Comparison of ENCODE assay signal across 28 mouse cellular contexts in the genomic region with DNA sequence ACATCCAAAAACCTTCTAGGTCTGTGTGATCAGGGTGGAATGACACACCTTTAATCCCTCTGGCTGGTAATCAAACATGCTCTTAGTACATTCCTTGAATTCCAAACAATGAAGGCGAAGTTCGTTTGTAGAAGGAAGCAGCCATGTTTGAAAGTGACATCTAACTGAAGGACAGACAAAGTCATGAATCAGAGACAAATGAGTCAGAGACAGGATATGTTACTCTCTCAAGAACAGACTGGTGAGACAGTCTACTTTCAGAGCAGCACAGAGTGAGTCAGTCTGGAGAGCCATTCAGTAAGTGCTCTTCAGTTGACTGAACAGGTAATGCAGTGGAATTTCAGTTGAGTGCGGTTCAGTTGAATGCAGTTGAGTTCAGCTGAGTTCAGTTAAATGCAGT.
DNase-seq lines count a peak whose midpoint lies in the region; ATAC-seq and TF ChIP-seq lines count a peak whose summit lies in the region.
"Had no signal": no experiment of that assay in that cellular context is flagged by ENCODE, and none has a peak within 500 bp of the region (broad histone marks: within the 10 kb centered on the region; RNA-seq: fewer than 3 reads in every experiment).

No protein-coding gene starts in this region.

- no peaks in the 10 kb centered on the region for H3K4me1 ChIP-seq in lung, postnatal 0 days (ENCODE audit: insufficient read depth, low read depth, low read length)
- H3K4me1 ChIP-seq in lung, adult 2 months (ENCODE audit: control insufficient read depth, insufficient read depth, low read length): no peaks in the 10 kb centered on the region
- no peaks in the 10 kb centered on the region for H3K4me1 ChIP-seq in heart, embryonic 12.5 days (replicated peaks)
- H3K4me1 ChIP-seq: embryonic facial prominence, embryonic 10.5 days; heart, embryonic 13.5 days; hindbrain, embryonic 15.5 days had no signal

- H3K9me3 ChIP-seq in lung, postnatal 0 days (ENCODE audit: low read length): no peaks in the 10 kb centered on the region
- H3K9me3 ChIP-seq in heart, embryonic 12.5 days (replicated peaks): no peaks in the 10 kb centered on the region
- H3K9me3 ChIP-seq: embryonic facial prominence, embryonic 10.5 days; embryonic facial prominence, embryonic 13.5 days; heart, embryonic 13.5 days; hindbrain, embryonic 15.5 days had no signal

- no peak for TF ChIP-seq CTCF in lung, postnatal 0 days (IDR thresholded peaks at IDR 0.05)
- no peak for TF ChIP-seq CTCF in lung, adult 2 months (IDR thresholded peaks at IDR 0.05; ENCODE audit: insufficient read depth, low read length)
- no peak for TF ChIP-seq CTCF in C2C12 (IDR thresholded peaks at IDR 0.05; ENCODE audit: control insufficient read depth, insufficient read depth, insufficient read length)

- peak; percentile 39 for DNase-seq in lung, postnatal 0 days (ENCODE audit: low spot score)
- no peak for DNase-seq in lung, adult 2 months
- DNase-seq in R1 (ENCODE audit: low read depth, low spot score) (peak; percentile 68), MN1 (ENCODE audit: low spot score) (no peak)
- no peak for DNase-seq in layer of hippocampus, postnatal 14 days (ENCODE audit: low spot score in 2 of 2)
- DNase-seq: adrenal gland, adult 8-10 months; adrenal gland, postnatal 25 days; B cell, adult 2 months; cerebellum, adult 11-12 months; cerebellum, adult 8-10 months; cerebellum, postnatal 10 days; cerebellum, postnatal 36 days; embryo, embryonic 11 days; forebrain, postnatal 0 days; gastrocnemius, postnatal 25 days; heart, adult 18-20 months; heart, postnatal 14 days; heart, postnatal 4 days; kidney, adult 2 months had no signal

- no peak overlapping the region for H3K27ac ChIP-seq in lung, postnatal 0 days (ENCODE audit: low read length)
- no peak overlapping the region for H3K27ac ChIP-seq in heart, embryonic 12.5 days (ENCODE audit: poor library complexity, severe bottlenecking)
- H3K27ac ChIP-seq: embryonic facial prominence, embryonic 10.5 days; embryonic facial prominence, embryonic 13.5 days; heart, embryonic 13.5 days; hindbrain, embryonic 15.5 days had no signal

- H3K9ac ChIP-seq in lung, postnatal 0 days (replicated peaks; ENCODE audit: low read depth): no peak overlapping the region
- H3K9ac ChIP-seq in heart, embryonic 12.5 days: no peak overlapping the region
- H3K9ac ChIP-seq: embryonic facial prominence, embryonic 13.5 days; forebrain, postnatal 0 days; heart, embryonic 13.5 days; hindbrain, embryonic 15.5 days had no signal

- no peak overlapping the region for H3K4me3 ChIP-seq in lung, postnatal 0 days (ENCODE audit: low read depth, low read length)
- no peak overlapping the region for H3K4me3 ChIP-seq in lung, adult 2 months (replicated peaks; ENCODE audit: extremely low read depth, low read depth, low read length)
- no peak overlapping the region for H3K4me3 ChIP-seq in C2C12 (ENCODE audit: insufficient read depth, poor library complexity, severe bottlenecking)
- no peak overlapping the region for H3K4me3 ChIP-seq in heart, embryonic 12.5 days
- H3K4me3 ChIP-seq: embryonic facial prominence, embryonic 10.5 days; embryonic facial prominence, embryonic 13.5 days; heart, embryonic 13.5 days; hindbrain, embryonic 15.5 days had no signal

- ATAC-seq in lung, postnatal 0 days: peak; percentile 72
- ATAC-seq in heart, embryonic 12.5 days (ENCODE audit: insufficient number of reproducible peaks, low FRiP score): no peak
- ATAC-seq: CD4-positive, CD25-positive, alpha-beta regulatory T cell, adult 4 months; forebrain, embryonic 14.5 days; forebrain, postnatal 0 days; intestine, postnatal 0 days had no signal

- TF ChIP-seq POLR2A in lung, adult 2 months (IDR thresholded peaks at IDR 0.05; ENCODE audit: borderline replicate concordance, extremely low read depth, low read depth, low read length): no peak

- H3K36me3 ChIP-seq in lung, postnatal 0 days (ENCODE audit: insufficient read depth, low read length): no peaks in the 10 kb centered on the region
- no peaks in the 10 kb centered on the region for H3K36me3 ChIP-seq in C2C12 (ENCODE audit: control insufficient read depth, insufficient read depth)
- H3K36me3 ChIP-seq in heart, embryonic 12.5 days: no peaks in the 10 kb centered on the region
- H3K36me3 ChIP-seq: embryonic facial prominence, embryonic 10.5 days; embryonic facial prominence, embryonic 13.5 days; heart, embryonic 13.5 days; hindbrain, embryonic 15.5 days had no signal

- H3K79me2 ChIP-seq in C2C12 (ENCODE audit: control insufficient read depth, insufficient read depth): no peaks in the 10 kb centered on the region

- H3K27me3 ChIP-seq in lung, postnatal 0 days (replicated peaks; ENCODE audit: insufficient read depth, low read length): no peaks in the 10 kb centered on the region
- H3K27me3 ChIP-seq in C2C12 (ENCODE audit: control insufficient read depth, insufficient read depth, insufficient read length): no peaks in the 10 kb centered on the region
- H3K27me3 ChIP-seq in heart, embryonic 12.5 days (replicated peaks): no peaks in the 10 kb centered on the region
- H3K27me3 ChIP-seq: hindbrain, embryonic 15.5 days had no signal

- H3K79me3 ChIP-seq in C2C12 (ENCODE audit: low read depth): no peaks in the 10 kb centered on the region

- no peak overlapping the region for H3ac ChIP-seq in C2C12 (ENCODE audit: control insufficient read depth, insufficient read length, low read depth)

- no peak overlapping the region for H3K4me2 ChIP-seq in lung, postnatal 0 days (replicated peaks; ENCODE audit: low read depth, low read length)
- H3K4me2 ChIP-seq in heart, embryonic 12.5 days: no peak overlapping the region
- H3K4me2 ChIP-seq: embryonic facial prominence, embryonic 13.5 days; heart, embryonic 13.5 days; hindbrain, embryonic 15.5 days had no signal

- TF ChIP-seq EP300 in lung, postnatal 0 days (IDR thresholded peaks at IDR 0.05): peak; percentile 38; the same call in 1 of the 2 replicates

- WGBS in lung, postnatal 0 days: 51% methylated on average over 3 of the region's 3 CpGs
- WGBS in lung, adult 2 months: 51% methylated on average over 3 of the region's 3 CpGs
- 68% methylated on average over 3 of the region's 3 CpGs for WGBS in heart, embryonic 12.5 days

TF ChIP-seq in C2C12, 6 proteins besides CTCF, POLR2A, EP300 and RAD21:
- TF ChIP-seq FOSL1 (IDR thresholded peaks at IDR 0.05; ENCODE audit: insufficient read depth, low read length, poor library complexity, severe bottlenecking): peak; percentile 41
- no peak for TF ChIP-seq MAX (IDR thresholded peaks at IDR 0.05)
TF ChIP-seq in C2C12: peak in this region for 1.

Comparison
In these comparisons a context has a peak if more than half of its experiments do, and no peak if none do; other contexts are left out.
1. DNase-seq: peak in lung, postnatal 0 days (single experiment) and R1 (single experiment); none in lung, adult 2 months (single experiment), MN1 (single experiment) and layer of hippocampus, postnatal 14 days (0 of 2).